Mouse (Mus musculus): Measurements from ENCODE around the gene Pax6. TPM values are rescaled to one million over a fixed set of nuclear protein-coding genes. Genes with fewer than 3 reads are reported as not detected.

The Pax6 gene
- polyA plus RNA-seq, 1 experiment, result not detected

DNA sequence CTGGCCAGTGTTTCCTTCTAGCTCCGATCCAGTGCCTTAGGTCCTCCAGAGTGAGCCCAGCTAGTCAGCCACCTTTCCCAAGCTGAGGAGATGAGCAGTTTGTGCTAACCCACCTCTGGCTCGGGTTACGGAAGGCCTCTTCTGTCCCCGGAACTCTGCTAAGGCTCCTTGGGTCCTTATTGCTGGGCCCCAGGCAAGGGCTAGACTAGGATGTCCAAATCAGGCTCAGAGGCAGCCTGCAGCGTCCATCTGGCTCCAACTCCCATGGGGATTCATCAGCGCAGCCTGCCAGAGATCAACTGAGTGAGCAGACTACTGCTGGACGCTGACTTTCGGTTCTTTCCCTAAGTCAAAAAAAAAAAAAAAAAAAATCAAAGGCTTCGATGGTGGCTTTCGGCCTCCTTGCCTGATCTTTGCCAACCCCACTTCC is 4.9 kb downstream of the Pax6 start:
- TF ChIP-seq CTCF (IDR thresholded peaks at IDR 0.05; ENCODE audit: control insufficient read depth, insufficient read depth, low read length), result no peak
- no peak for TF ChIP-seq POLR2A (IDR thresholded peaks at IDR 0.05; ENCODE audit: borderline replicate concordance, control insufficient read depth, low read depth, low read length)
- WGBS, result 8% methylated on average over 10 of the region's 10 CpGs
- no peaks in the 10 kb centered on the region; the same call in 1 of the 2 replicates for H3K4me1 ChIP-seq (ENCODE audit: control insufficient read depth, insufficient read depth, low read length)
- no peak overlapping the region for H3K4me3 ChIP-seq (replicated peaks; ENCODE audit: control insufficient read depth, low read depth, low read length)
- H3K27ac ChIP-seq (ENCODE audit: control insufficient read depth, insufficient read depth, low read depth, low read length, poor library complexity), result no peak overlapping the region

DNA sequence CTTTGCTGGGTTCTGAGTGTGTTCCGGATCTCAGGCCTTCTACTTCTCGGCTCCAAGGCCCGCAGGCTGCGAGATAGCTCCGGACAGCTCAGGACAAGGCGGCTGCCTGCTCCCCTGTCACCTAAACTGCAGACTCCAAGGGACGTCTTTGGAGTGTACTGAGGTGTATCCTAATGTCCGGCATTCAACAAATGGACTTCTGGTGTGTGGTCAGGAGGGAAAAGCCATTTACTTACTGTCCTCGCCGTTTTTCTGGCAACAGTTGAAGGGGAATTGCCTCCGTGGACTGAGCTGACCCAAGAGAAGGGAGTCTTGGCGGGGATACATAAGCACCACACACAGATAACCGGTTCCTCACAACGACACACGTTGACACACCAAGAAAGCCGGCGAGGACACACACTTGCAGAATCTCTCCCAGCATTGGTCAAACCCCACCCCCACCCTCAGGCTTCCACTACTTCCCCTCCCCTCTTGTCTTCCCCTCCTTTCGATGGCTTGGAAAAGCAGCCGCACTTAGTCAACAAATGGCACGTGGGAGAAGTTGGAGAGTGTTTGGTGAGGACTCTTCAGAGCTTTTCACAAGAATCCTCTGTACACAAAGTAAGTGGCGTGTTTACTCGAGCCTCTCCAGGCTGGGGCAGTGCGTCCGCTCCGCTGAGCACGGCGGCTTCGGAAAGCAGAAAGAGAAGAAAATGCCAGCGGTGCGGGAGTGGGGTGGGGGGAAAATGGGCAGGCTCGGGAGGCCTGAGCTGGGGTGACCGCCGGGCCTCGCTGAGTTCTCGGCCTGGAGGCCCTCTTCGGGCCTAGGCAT is 5.6 kb downstream of the Pax6 start:
- TF ChIP-seq CTCF (IDR thresholded peaks at IDR 0.05; ENCODE audit: control insufficient read depth, insufficient read depth, low read length), result no peak
- TF ChIP-seq POLR2A (IDR thresholded peaks at IDR 0.05; ENCODE audit: borderline replicate concordance, control insufficient read depth, low read depth, low read length), result no peak
- WGBS, result 4% methylated on average over 36 of the region's 36 CpGs
- H3K4me1 ChIP-seq (ENCODE audit: control insufficient read depth, insufficient read depth, low read length), result no peaks in the 10 kb centered on the region; the same call in 1 of the 2 replicates

GRCm38 (mm10) chr2:105674875-105675729 is 6.4 kb downstream of the Pax6 start:
- WGBS, result under 1% methylated on average over 49 of the region's 49 CpGs
- Histone ChIP-seq H3K4me3 (replicated peaks; ENCODE audit: control insufficient read depth, low read depth, low read length) (no peak overlapping the region), H3K4me1 (ENCODE audit: control insufficient read depth, insufficient read depth, low read length) (no peaks in the 10 kb centered on the region; the same call in 1 of the 2 replicates), H3K27ac (ENCODE audit: control insufficient read depth, insufficient read depth, low read depth, low read length, poor library complexity) (no peak overlapping the region)
- TF ChIP-seq CTCF (IDR thresholded peaks at IDR 0.05; ENCODE audit: control insufficient read depth, insufficient read depth, low read length), result no peak
- TF ChIP-seq POLR2A (IDR thresholded peaks at IDR 0.05; ENCODE audit: borderline replicate concordance, control insufficient read depth, low read depth, low read length), result no peak

More for the DNA sequence above, 5.6 kb downstream of the Pax6 start:
- no peak overlapping the region for H3K4me3 ChIP-seq (replicated peaks; ENCODE audit: control insufficient read depth, low read depth, low read length)
- H3K27ac ChIP-seq (ENCODE audit: control insufficient read depth, insufficient read depth, low read depth, low read length, poor library complexity), result no peak overlapping the region

DNA sequence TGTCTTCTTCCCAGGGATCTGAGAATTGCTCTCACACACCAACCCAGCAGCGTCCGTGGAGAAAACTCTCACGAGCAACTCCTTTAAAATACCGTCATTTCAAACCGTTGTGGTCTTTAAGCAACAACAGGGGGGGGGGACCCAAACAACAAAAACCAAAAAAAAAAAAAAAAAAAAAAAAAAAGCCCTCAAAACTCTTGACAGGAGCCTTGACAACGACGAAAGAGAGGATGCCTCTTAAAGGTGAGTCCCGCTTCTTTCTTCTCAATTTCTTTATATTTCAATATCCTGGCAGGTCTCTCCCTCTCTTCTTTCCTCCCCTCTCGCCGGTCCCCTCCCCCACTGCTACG is 7.0 kb downstream of the Pax6 start:
- TF ChIP-seq CTCF (IDR thresholded peaks at IDR 0.05; ENCODE audit: control insufficient read depth, insufficient read depth, low read length) (no peak), POLR2A (IDR thresholded peaks at IDR 0.05; ENCODE audit: borderline replicate concordance, control insufficient read depth, low read depth, low read length) (no peak)
- H3K4me3 ChIP-seq (replicated peaks; ENCODE audit: control insufficient read depth, low read depth, low read length), result no peak overlapping the region
- H3K27ac ChIP-seq (ENCODE audit: control insufficient read depth, insufficient read depth, low read depth, low read length, poor library complexity), result no peak overlapping the region
- 2% methylated on average over 11 of the region's 11 CpGs for WGBS
- no peaks in the 10 kb centered on the region; the same call in 1 of the 2 replicates for H3K4me1 ChIP-seq (ENCODE audit: control insufficient read depth, insufficient read depth, low read length)

- no peak overlapping the region for H3K27ac ChIP-seq (ENCODE audit: control insufficient read depth, insufficient read depth, low read depth, low read length, poor library complexity)
- TF ChIP-seq POLR2A (IDR thresholded peaks at IDR 0.05; ENCODE audit: borderline replicate concordance, control insufficient read depth, low read depth, low read length) (no peak), CTCF (IDR thresholded peaks at IDR 0.05; ENCODE audit: control insufficient read depth, insufficient read depth, low read length) (no peak)
- H3K4me3 ChIP-seq (replicated peaks; ENCODE audit: control insufficient read depth, low read depth, low read length), result no peak overlapping the region
- WGBS, result 1% methylated on average over 77 of the region's 77 CpGs
- no peaks in the 10 kb centered on the region; the same call in 1 of the 2 replicates for H3K4me1 ChIP-seq (ENCODE audit: control insufficient read depth, insufficient read depth, low read length)
These were observed 7.6 kb downstream of the Pax6 start for GRCm38 (mm10) chr2:105676080-105676908.

GRCm38 (mm10) chr2:105676909-105677433 is 8.3 kb downstream of the Pax6 start:
- WGBS, result 3% methylated on average over 11 of the region's 11 CpGs
- Histone ChIP-seq H3K4me1 (ENCODE audit: control insufficient read depth, insufficient read depth, low read length) (no peaks in the 10 kb centered on the region; the same call in 1 of the 2 replicates), H3K4me3 (replicated peaks; ENCODE audit: control insufficient read depth, low read depth, low read length) (no peak overlapping the region), H3K27ac (ENCODE audit: control insufficient read depth, insufficient read depth, low read depth, low read length, poor library complexity) (no peak overlapping the region)
- TF ChIP-seq POLR2A (IDR thresholded peaks at IDR 0.05; ENCODE audit: borderline replicate concordance, control insufficient read depth, low read depth, low read length) (no peak), CTCF (IDR thresholded peaks at IDR 0.05; ENCODE audit: control insufficient read depth, insufficient read depth, low read length) (no peak)

DNA sequence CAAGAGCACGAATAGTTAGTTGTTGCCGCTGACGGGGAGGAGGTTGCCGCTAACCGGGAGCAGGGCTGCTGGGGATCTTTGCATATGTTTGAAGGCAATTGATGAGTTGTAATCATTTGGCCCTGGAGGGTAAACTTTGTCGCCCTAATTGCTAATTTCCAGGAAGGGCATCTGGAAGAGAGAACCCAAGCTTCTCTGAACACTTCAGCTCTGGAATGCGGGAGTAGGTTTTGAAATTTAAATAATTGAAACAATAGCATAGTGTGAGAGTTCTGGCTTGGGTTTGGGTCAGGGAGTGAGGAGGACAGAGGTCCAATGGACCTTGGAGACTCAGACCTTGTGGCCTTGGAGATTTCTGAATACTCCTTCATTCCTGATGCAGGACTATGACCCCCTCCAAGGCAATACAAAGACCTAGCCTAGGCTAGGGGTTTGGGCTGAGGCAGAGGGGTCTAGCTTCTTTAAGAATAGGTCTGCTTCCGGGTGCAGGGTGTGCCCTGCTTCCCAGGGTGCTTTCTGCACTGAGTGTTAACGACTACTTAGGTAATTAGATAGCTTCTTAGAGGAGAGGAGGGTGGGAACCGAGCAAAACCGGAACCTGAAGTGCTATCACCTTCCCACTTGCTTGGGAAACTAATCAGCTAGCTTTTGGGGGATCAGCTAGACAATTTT is 8.9 kb downstream of the Pax6 start:
- TF ChIP-seq POLR2A (IDR thresholded peaks at IDR 0.05; ENCODE audit: borderline replicate concordance, control insufficient read depth, low read depth, low read length) (no peak), CTCF (IDR thresholded peaks at IDR 0.05; ENCODE audit: control insufficient read depth, insufficient read depth, low read length) (no peak)
- Histone ChIP-seq H3K4me3 (replicated peaks; ENCODE audit: control insufficient read depth, low read depth, low read length) (no peak overlapping the region), H3K4me1 (ENCODE audit: control insufficient read depth, insufficient read depth, low read length) (no peaks in the 10 kb centered on the region; the same call in 1 of the 2 replicates), H3K27ac (ENCODE audit: control insufficient read depth, insufficient read depth, low read depth, low read length, poor library complexity) (no peak overlapping the region)
- WGBS, result 8% methylated on average over 11 of the region's 11 CpGs
